Mouse (Mus musculus): ENCODE measurements around the gene Cyp2a12.
"Not testable (repeated sequence)": the region's sequence is repeated elsewhere in the genome, so short reads cannot be mapped to it uniquely, and the experiment has no call there.

Gene Cyp2a12

DNA sequence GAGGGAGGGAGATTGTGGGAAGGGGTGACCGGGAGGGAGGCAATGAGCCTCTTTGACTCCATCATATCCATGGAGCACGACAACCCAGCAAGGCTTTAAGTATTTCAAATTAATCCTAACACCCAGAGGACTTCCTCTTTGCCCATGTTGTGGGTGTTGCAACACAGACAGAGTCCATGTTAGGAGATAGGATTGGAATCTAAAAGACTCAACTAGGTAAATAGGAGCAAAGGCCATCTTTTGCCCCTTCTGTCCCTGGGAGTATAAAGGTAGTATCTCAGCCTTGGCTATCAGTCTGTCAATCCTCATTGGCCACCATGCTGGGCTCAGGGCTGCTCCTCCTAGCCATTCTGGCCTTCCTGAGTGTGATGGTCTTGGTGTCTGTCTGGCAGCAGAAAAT is at the start of gene Cyp2a12:
TSS of gene Cyp2a12 (plus strand) at position 293 of the 400 bp plus-strand sequence.
- DNase-seq = no peak

DNA sequence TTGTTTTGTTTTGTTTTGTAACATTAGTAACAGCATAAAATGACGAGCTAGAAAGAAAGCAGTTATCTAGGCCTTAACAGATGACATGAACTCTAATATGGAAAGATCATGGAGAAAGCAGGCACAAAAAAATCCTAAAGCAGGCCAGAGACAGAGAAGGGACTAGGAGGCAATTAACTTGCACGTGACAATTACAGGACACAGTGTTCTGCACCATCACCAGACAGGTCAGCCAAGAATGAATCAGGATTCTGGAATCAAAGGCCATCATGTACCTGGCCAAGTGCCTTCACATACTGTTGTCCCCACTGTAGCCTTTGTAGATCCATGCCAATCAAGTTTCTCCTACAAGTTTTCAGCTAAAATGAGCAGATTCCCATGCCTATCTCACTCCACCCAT is 47.4 kb upstream of the Cyp2a12 start:
- DNase-seq = not testable (repeated sequence)

DNA sequence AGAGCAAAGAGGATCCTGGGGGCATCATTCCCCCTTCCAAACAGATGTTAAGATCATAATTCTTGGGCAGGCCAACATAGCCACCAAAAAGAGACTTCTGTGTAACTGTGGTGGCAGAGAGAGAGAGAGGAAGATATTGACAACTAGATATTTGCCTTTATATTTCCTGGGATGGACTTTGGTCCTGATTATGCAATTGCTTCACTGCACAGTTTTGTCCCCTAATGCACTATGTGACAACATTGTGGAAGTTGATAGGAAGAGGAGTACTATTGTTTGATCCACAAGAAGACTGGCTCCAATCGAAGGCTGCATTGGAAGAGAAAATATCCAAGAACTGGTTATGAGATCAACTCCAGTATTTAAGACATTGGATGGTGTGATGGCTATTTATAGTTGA is 46.9 kb upstream of the Cyp2a12 start:
- not testable (repeated sequence) for DNase-seq

DNA sequence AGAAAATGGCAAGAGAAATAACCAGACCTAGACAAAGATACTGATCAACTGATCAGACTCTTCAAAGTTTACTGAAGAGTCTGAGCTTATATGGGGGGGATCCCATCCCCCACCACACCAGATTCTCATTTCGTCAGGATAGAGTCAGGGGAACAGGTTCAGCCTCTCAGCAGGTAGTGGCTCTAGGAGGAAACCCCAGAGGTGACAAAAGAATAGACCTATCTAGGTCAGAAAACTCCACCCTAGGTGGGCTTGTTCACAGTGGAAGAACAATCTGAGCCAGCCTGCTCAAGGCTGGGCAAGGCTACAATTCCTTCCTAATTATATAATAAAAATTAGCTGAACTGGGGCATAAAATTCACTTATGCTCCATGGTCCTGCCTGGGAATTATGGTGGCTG is 46.3 kb upstream of the Cyp2a12 start:
- DNase-seq = no peak

DNA sequence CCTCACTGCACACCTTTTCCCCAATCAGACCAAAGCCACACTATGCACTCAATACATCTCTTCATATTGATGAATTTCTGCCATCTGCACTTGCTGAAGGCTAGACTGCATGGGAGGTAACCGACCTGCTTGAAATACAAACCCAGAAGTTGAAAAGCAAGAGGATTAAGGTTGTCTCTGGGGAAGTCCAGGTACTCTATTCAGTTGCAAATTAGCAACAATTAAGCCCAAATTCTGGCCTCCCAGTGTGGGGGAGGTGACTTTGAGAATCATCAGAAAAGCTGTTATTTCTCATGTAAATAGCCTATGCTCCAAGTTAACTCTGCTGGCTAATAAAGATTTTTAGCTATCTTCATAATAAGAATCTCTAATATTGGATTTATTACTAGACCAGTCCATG is 45.7 kb upstream of the Cyp2a12 start:
- not testable (repeated sequence) for DNase-seq

DNA sequence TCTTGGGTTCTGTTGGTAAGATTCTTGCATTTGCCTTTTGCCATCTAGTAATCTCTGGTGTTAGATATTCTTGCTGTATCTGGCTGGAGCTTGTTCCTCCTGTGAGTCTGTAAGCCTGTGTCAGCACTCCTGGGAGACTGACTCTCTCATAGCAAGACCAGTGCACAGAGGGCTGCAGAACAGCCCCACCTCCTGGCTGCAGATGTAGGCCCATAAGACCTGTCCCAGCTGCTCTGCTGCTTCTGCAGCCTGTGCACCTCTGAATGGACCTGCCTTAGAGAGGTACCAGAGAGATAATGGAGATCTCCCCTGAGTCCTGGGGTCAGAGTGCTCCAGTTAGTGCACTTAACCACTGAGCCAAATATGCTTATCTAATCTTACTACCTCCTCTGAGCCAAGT is 2.3 kb upstream of the Cyp2a12 start:
- DNase-seq = not testable (repeated sequence)

DNA sequence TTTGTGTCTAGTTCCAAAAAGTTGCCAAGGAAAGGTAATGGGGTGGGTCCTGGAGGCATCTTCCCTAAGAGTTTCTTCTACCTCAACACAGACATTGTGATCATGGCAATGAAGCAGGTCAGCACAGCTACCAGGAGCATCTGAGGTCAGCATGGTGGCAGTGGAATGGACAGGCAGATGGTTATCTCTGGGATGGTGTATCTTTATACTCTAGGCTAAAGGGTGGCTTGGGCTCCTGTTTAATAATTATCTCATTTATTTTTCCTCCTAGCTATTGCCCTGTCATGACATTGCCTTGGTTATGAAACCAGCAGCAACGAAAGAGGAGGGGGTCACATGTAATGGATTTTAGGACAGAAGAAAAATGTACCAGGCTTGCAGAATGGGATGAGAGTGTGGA is 20.0 kb downstream of the Cyp2a12 start:
- DNase-seq = not testable (repeated sequence)

DNA sequence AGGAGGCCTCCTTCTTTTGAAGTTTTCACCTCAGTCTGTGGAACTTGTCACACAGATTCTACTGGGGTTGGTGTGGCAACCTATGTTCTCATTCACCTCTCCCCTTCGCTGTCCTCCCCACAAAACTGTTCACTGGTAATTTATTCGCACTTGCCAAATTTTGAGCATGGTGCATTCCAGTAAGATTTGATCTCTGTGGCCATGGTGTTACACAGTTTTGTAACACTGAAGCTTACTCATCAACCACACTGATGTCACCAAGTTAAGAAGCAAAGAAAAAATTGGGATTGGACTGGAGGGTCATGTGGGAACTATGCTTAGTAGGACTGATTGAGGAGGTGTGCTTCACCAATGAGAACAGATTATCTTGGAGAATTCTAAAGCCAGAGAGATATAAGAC is 30.5 kb downstream of the Cyp2a12 start:
- DNase-seq = not testable (repeated sequence)

DNA sequence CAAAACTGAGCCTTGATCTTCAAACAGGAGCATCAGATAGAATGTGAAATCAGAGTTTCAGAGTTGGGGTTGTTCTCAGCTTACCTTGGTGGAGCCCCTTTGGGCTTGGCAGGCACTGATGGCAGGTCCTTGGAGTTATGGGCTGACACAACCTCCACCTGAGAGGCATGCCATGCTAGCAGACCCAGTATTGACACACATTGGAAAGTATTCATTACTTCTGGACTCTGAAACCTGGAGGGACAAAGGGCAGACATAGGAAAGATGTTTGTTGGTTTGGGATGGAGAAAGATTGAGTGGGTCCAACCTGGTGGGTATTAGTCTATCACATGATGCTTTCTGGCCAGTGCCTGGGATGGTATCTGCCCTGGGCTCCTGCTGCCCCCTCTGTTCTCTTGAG is 31.0 kb downstream of the Cyp2a12 start:
- DNase-seq = not testable (repeated sequence)

DNA sequence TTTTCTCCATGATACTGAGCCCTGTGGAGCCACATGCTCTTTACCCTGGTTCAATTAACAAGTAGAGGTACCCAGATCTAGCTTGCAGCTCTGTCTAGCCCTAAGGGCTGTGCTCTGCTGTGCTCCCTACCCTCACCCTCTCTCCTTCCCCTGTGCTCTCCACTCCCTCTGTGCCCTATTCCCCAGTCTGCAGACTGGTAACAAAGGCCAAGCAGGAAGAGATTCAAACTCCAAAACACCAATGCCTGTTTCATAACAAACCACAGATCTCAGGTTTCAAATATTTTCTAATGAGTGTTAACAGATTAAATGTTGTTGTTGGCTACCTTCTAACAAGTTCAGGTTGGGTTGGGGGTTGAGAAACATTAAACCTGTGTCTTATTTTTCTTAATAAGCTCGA is 49.8 kb downstream of the Cyp2a12 start:
- DNase-seq = no peak

DNA sequence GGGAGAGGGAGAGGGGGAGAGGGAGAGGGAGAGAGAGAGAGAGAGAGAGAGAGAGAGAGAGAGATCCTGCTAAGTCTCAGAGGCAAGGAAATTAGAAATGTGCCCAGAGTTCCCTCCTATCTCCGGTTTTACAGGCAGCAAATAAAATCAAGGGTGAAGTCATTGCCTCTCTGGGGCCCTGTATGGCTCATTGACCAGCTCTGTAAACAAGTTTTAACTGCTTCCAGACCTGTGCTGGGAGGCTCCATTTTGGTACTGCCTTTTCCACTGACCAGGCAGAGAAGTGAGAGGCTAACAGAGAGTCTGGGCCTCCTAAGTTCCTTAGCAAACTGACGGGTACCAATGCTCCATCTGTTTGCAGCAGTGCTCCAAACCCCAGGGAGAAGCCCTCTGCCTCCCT is 52.7 kb downstream of the Cyp2a12 start:
- DNase-seq = no peak
